Mouse (Mus musculus) myocyte (in vitro differentiated cells): ENCODE results near the gene Anapc2.

ENCODE experiments used
- MAX ChIP-seq: IDR thresholded peaks from one replicate; pipeline ENCODE4 v1.6.1; 2011; ENCODE audit warnings: low read depth, mild to moderate bottlenecking, control low read depth
- POLR2A ChIP-seq: IDR thresholded peaks from one replicate; pipeline ENCODE4 v1.6.1; 2011; ENCODE audit warnings: low read depth, mild to moderate bottlenecking, control low read depth, moderate library complexity; ENCODE audit not compliant: insufficient read length
- TCF3 ChIP-seq: IDR thresholded peaks from one replicate; pipeline ENCODE4 v1.6.1; 2011; ENCODE audit warnings: low read depth, control low read depth; ENCODE audit not compliant: insufficient read length
- USF1 ChIP-seq: IDR thresholded peaks from one replicate; pipeline ENCODE4 v1.6.1; 2011; ENCODE audit warnings: low read depth, mild to moderate bottlenecking, control low read depth, moderate library complexity

- TF ChIP-seq POLR2A (no peak), MAX (no peak), USF1 (no peak), TCF3 (no peak)
Observed at GRCm38 (mm10) chr2:25223681-25224491, 48.4 kb upstream of the Anapc2 start.
